In genomic region chr11:6065551-6066121, GRCm38 (mm10) we compare ENCODE assay signal across 8 mouse cellular contexts. TPM values are rescaled to one million over a fixed set of nuclear protein-coding genes. Genes with fewer than 3 reads are reported as not detected.
DNase-seq lines count a peak whose midpoint lies in the region; ATAC-seq and TF ChIP-seq lines count a peak whose summit lies in the region.

No protein-coding gene starts in this region.

- 5% methylated on average over 7 of the region's 95 CpGs for WGBS in embryonic facial prominence, embryonic 14.5 days
- WGBS in intestine, embryonic 15.5 days: under 1% methylated on average over 83 of the region's 95 CpGs
- under 1% methylated on average over 33 of the region's 95 CpGs for WGBS in liver, postnatal 0 days (ENCODE audit: insufficient replicate concordance)
- WGBS in stomach, embryonic 15.5 days: 1% methylated on average over 93 of the region's 95 CpGs

- peak overlapping the region; percentile 42 for H3K9ac ChIP-seq in embryonic facial prominence, embryonic 14.5 days (ENCODE audit: low read depth, low read length)
- peak overlapping the region; percentile 37 for H3K9ac ChIP-seq in intestine, embryonic 15.5 days
- H3K9ac ChIP-seq in liver, postnatal 0 days (replicated peaks): no peak overlapping the region
- H3K9ac ChIP-seq in stomach, embryonic 15.5 days: no peak overlapping the region

- H3K27me3 ChIP-seq in E14TG2a.4 (ENCODE audit: insufficient read depth, low read length): peaks cover 39% of the 10 kb centered on the region
- peaks cover 76% of the 10 kb centered on the region for H3K27me3 ChIP-seq in embryonic facial prominence, embryonic 14.5 days (replicated peaks; ENCODE audit: control insufficient read depth, insufficient read depth, low read length)
- H3K27me3 ChIP-seq in intestine, embryonic 15.5 days (replicated peaks): peaks cover 76% of the 10 kb centered on the region
- H3K27me3 ChIP-seq in liver, postnatal 0 days (ENCODE audit: insufficient read depth, low read length): peaks cover 55% of the 10 kb centered on the region
- H3K27me3 ChIP-seq in stomach, embryonic 15.5 days (replicated peaks): peaks cover 71% of the 10 kb centered on the region

- no peaks in the 10 kb centered on the region for H3K9me3 ChIP-seq in E14TG2a.4 (ENCODE audit: low read length)
- no peaks in the 10 kb centered on the region for H3K9me3 ChIP-seq in embryonic facial prominence, embryonic 14.5 days (ENCODE audit: control insufficient read depth, low read length)
- H3K9me3 ChIP-seq in intestine, embryonic 15.5 days: no peaks in the 10 kb centered on the region
- H3K9me3 ChIP-seq in liver, postnatal 0 days (ENCODE audit: low read length): no peaks in the 10 kb centered on the region
- H3K9me3 ChIP-seq in stomach, embryonic 15.5 days: no peaks in the 10 kb centered on the region

- H3K4me1 ChIP-seq in E14TG2a.4 (replicated peaks; ENCODE audit: low read depth, low read length): peaks cover 82% of the 10 kb centered on the region
- H3K4me1 ChIP-seq in embryonic facial prominence, embryonic 14.5 days (ENCODE audit: control insufficient read depth, insufficient read depth, low read length): peaks cover 5% of the 10 kb centered on the region; the same call in 1 of the 2 replicates
- H3K4me1 ChIP-seq in intestine, embryonic 15.5 days (replicated peaks): peaks cover 10% of the 10 kb centered on the region; the same call in 1 of the 2 replicates
- H3K4me1 ChIP-seq in liver, postnatal 0 days (ENCODE audit: insufficient read depth): peaks cover 6% of the 10 kb centered on the region; the same call in 1 of the 2 replicates
- H3K4me1 ChIP-seq in stomach, embryonic 15.5 days: peaks cover 16% of the 10 kb centered on the region

- TF ChIP-seq CTCF in E14TG2a.4 (conservative IDR thresholded peaks at IDR 0.05; ENCODE audit: low read length): no peak
- TF ChIP-seq CTCF in liver, postnatal 0 days (IDR thresholded peaks at IDR 0.05; ENCODE audit: low read depth): no peak

- DNase-seq in adrenal gland, adult 2 months: peak; percentile 24
- DNase-seq in adrenal gland, adult 8-10 months: no peak
- peak; percentile 16 for DNase-seq in embryonic facial prominence, embryonic 14.5 days (ENCODE audit: low spot score)
- DNase-seq in liver, postnatal 0 days: no peak
- DNase-seq in thymus, postnatal 25 days: no peak

- H3K36me3 ChIP-seq in E14TG2a.4 (ENCODE audit: insufficient read depth, low read length): no peaks in the 10 kb centered on the region
- no peaks in the 10 kb centered on the region for H3K36me3 ChIP-seq in embryonic facial prominence, embryonic 14.5 days (ENCODE audit: control insufficient read depth, insufficient read depth, low read length)
- no peaks in the 10 kb centered on the region for H3K36me3 ChIP-seq in intestine, embryonic 15.5 days
- no peaks in the 10 kb centered on the region for H3K36me3 ChIP-seq in liver, postnatal 0 days (replicated peaks; ENCODE audit: insufficient read depth, low read length)
- H3K36me3 ChIP-seq in stomach, embryonic 15.5 days: no peaks in the 10 kb centered on the region

- no peak for TF ChIP-seq EP300 in liver, postnatal 0 days (IDR thresholded peaks at IDR 0.05; ENCODE audit: low read depth)

- peak; percentile 82 for ATAC-seq in embryonic facial prominence, embryonic 14.5 days (ENCODE audit: low read depth)
- ATAC-seq in intestine, embryonic 15.5 days: peak; percentile 64
- peak; percentile 19; the same call in 1 of the 2 replicates for ATAC-seq in liver, postnatal 0 days
- ATAC-seq in stomach, embryonic 15.5 days (ENCODE audit: insufficient read depth, low FRiP score, low read depth): peak; percentile 32; the same call in 1 of the 2 replicates

- no peak overlapping the region for H3K27ac ChIP-seq in embryonic facial prominence, embryonic 14.5 days (replicated peaks; ENCODE audit: low read depth, low read length)
- H3K27ac ChIP-seq in intestine, embryonic 15.5 days: no peak overlapping the region
- H3K27ac ChIP-seq in liver, postnatal 0 days (ENCODE audit: low read depth): no peak overlapping the region
- no peak overlapping the region for H3K27ac ChIP-seq in stomach, embryonic 15.5 days

- H3K4me2 ChIP-seq in embryonic facial prominence, embryonic 14.5 days (ENCODE audit: low read depth, low read length): peak overlapping the region; percentile 96
- H3K4me2 ChIP-seq in intestine, embryonic 15.5 days (replicated peaks): peak overlapping the region; percentile 93
- peak overlapping the region; percentile 77 for H3K4me2 ChIP-seq in liver, postnatal 0 days (ENCODE audit: low read depth, low read length)
- H3K4me2 ChIP-seq in stomach, embryonic 15.5 days: peak overlapping the region; percentile 93

- H3K4me3 ChIP-seq in E14TG2a.4 (replicated peaks; ENCODE audit: low read length): peak overlapping the region; percentile 92
- H3K4me3 ChIP-seq in embryonic facial prominence, embryonic 14.5 days (ENCODE audit: low read depth, low read length): peak overlapping the region; percentile 58
- peak overlapping the region; percentile 52 for H3K4me3 ChIP-seq in intestine, embryonic 15.5 days (replicated peaks)
- peak overlapping the region; percentile 44 for H3K4me3 ChIP-seq in liver, postnatal 0 days (ENCODE audit: low read depth, low read length)
- peak overlapping the region; percentile 53 for H3K4me3 ChIP-seq in stomach, embryonic 15.5 days (replicated peaks)

RNA-seq across cellular contexts. Expression of gene Camk2b, which starts 0.5 kb away (rescaled TPM):
- 10 to 100 TPM; 11.1 to 16.2 TPM for total RNA-seq in adrenal gland, adult 2 months (2021)
- polyA plus RNA-seq in adrenal gland, adult 2 months (2012; rRNA removed): 10.2 and 12.0 TPM in 2 replicates
- 10 to 100 TPM; 13.2 to 25.8 (median 20.0) TPM for total RNA-seq in adrenal gland, adult 8-10 months (2022)
- 6.1 and 9.2 TPM in 2 replicates for polyA plus RNA-seq in embryonic facial prominence, embryonic 14.5 days (2014; fragmentation: Nextera tagmentation; extraction: Ambion mirVana)
- 5.3 and 5.9 TPM in 2 replicates for polyA plus RNA-seq in intestine, embryonic 15.5 days (2015; fragmentation: Nextera tagmentation; extraction: Ambion mirVana)
- 2.0 and 2.4 TPM in 2 replicates for polyA plus RNA-seq in liver, postnatal 0 days (2015; fragmentation: Nextera tagmentation; extraction: Ambion mirVana)
- 4.0 and 5.4 TPM in 2 replicates for polyA plus RNA-seq in stomach, embryonic 15.5 days (2015; fragmentation: Nextera tagmentation; extraction: Ambion mirVana)

Comparison
In these comparisons a context has a peak if more than half of its experiments do, and no peak if none do; other contexts are left out.
1. DNase-seq: peak in adrenal gland, adult 2 months (single experiment) and embryonic facial prominence, embryonic 14.5 days (single experiment); none in adrenal gland, adult 8-10 months (single experiment), liver, postnatal 0 days (single experiment) and thymus, postnatal 25 days (single experiment).
2. ATAC-seq: peak in every context shown above with its lines; median percentile 82 in embryonic facial prominence, embryonic 14.5 days; 64 in intestine, embryonic 15.5 days; 32 in stomach, embryonic 15.5 days; 19 in liver, postnatal 0 days.
3. H3K9ac ChIP-seq: peak in embryonic facial prominence, embryonic 14.5 days (single experiment) and intestine, embryonic 15.5 days (single experiment); none in liver, postnatal 0 days (single experiment) and stomach, embryonic 15.5 days (single experiment).
4. Peak in every context shown above with its lines, with median percentiles within 50 percentile points of each other: H3K4me3 ChIP-seq and H3K4me2 ChIP-seq.